Mouse (Mus musculus): Measurements from ENCODE around the gene Wnt5b. TPM values are rescaled to one million over a fixed set of nuclear protein-coding genes. Genes with fewer than 3 reads are reported as not detected.

Wnt5b gene
- total RNA-seq, 2 experiments from 2014 or later: 0.64 to 2.3 TPM

DNA sequence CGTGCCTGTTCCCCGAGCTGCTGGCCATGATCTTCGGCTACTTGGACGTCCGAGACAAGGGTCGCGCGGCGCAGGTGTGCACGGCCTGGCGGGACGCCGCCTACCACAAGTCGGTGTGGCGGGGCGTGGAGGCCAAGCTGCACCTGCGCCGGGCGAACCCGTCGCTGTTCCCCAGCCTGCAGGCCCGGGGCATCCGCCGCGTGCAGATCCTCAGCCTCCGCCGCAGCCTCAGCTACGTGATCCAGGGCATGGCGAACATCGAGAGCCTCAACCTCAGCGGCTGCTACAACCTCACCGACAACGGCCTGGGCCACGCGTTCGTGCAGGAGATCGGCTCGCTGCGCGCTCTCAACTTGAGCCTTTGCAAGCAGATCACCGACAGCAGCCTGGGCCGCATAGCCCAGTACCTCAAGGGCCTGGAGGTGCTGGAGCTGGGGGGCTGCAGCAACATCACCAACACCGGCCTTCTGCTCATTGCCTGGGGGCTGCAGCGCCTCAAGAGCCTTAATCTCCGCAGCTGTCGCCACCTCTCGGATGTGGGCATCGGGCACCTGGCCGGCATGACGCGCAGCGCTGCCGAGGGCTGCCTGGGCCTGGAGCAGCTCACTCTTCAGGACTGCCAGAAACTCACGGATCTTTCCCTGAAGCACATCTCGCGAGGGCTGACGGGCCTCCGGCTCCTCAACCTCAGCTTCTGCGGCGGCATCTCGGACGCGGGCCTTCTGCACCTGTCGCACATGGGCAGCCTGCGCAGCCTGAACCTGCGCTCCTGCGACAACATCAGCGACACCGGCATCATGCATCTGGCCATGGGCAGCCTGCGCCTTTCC, 64.1 kb downstream of the Wnt5b start:
- Histone ChIP-seq H3K4me3 (peak overlapping the region; percentile 83), H3K27ac (peak overlapping the region; percentile 89)
- TF ChIP-seq CTCF (IDR thresholded peaks at IDR 0.05): no peak
- intact Hi-C loops (cut with DNase I): no loop called here
- DNase-seq: peak; percentile 69

DNA sequence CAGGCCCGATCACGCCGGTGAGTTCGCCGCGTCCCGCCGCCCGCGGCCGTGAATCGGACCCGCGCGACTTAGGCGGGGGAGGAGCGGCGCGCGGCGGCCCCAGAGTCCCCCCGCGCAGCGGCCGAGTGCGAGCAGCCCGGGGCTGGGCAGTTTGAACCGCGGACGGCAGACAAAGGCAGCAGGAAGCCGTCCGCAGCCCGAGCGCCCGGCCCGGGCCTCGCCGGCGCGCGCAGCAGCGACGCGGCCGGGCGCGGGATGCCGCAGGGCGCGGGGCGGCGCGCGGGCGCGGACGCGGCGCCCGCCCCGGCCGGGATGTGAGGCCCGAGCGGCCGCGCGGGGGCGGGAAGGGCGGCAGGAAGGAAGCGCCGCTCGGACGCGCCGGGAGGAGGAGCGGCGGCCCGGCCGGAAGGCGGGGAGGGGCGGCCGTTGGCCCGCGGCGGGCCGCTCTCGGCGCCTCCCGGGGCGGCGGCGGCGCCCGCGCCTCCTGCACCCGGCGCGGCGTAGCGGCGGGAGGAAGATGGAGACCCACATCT, 64.7 kb downstream of the Wnt5b start, which contains the start of gene Fbxl14:
Gene Fbxl14 (plus strand): TSS at position 326 of the 533 bp plus-strand sequence.
- intact Hi-C loops (cut with DNase I): no loop called here
- peak; percentile 83 for DNase-seq

DNA sequence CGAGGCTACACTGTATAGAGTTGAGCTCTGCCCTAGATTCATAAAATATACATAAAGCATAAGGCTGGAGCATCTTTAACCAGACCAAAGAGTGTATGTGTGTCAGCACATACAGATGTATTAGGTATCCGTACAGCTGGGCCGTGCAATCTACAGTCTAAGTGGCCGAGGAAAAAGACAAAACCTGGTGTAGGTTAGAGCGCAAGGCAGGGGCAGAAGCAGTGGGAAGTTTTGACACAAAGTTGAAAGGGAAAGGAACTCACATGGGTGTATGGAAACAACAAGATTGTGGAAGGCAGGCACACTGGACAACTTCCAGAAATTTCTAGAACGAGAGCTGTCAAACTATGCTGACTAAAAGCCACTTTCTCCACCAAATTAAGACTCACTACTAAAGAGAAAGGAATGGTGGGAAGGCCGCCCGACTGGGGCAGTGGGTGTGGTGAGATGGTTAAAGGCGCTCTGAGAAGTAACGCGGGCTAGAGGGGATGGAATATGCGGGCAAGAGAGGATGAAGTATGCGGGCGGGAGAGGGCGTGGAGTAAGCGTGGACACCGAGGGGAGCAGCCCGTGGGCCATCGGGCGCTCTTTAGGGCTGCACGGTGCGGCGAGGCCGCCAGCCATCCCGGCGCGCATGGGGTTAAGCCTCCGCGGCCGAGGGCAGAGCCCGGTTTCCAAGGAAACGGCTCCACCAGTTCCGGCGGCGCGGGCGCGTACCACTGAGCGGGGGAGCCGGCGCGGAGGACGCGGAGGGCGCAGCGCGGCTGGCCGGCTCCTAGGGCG, 65.4 kb downstream of the Wnt5b start:
- intact Hi-C loops (cut with DNase I): no loop called here
- TF ChIP-seq CTCF (IDR thresholded peaks at IDR 0.05): no peak
- Histone ChIP-seq H3K4me3 (peak overlapping the region; percentile 83), H3K27ac (peak overlapping the region; percentile 97)
- peak; percentile 92 for DNase-seq

More for the DNA sequence above, 64.7 kb downstream of the Wnt5b start, which contains the start of gene Fbxl14:
- peak within 1 kb of the TSS; percentile 83 for H3K4me3 ChIP-seq
- H3K27ac ChIP-seq: peak within 1 kb of the TSS; percentile 97
- TF ChIP-seq CTCF (IDR thresholded peaks at IDR 0.05): no peak

DNA sequence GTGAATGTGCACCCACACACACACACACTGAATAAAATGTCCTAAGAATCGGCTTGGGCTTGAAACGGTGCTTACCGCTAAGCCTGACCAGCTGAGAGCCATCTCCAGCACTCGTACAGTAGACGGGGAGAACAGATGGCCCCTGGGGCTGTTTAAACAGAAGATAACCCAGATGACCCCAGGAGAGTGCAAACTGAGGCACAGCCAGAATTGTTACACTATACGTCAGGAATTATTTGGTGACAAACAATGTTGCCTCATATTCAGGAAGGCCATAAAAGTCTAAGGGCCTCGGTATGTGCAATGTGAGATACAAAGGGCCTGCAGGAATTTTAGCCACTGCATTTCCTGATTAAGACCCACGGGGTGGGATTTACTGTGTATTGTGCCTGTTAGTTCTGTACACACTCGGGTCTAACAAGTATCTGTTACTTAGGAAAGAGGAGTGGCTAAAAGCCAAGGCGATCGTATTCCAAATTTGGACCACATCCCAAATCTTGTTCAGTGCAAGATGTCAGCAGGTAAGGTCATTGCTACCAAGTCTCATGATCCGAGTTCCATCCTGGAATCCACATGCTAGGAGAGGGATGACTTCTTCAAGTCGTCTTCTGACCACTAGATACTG, 66.3 kb downstream of the Wnt5b start:
- Histone ChIP-seq H3K4me3 (0 out of 2 replicates have a peak overlapping the region, but pooled peaks have one; percentile 83), H3K27ac (peak overlapping the region; percentile 97; the same call in 1 of the 2 replicates)
- TF ChIP-seq CTCF (IDR thresholded peaks at IDR 0.05): no peak
- intact Hi-C loops (cut with DNase I): no loop called here
- no peak for DNase-seq

DNA sequence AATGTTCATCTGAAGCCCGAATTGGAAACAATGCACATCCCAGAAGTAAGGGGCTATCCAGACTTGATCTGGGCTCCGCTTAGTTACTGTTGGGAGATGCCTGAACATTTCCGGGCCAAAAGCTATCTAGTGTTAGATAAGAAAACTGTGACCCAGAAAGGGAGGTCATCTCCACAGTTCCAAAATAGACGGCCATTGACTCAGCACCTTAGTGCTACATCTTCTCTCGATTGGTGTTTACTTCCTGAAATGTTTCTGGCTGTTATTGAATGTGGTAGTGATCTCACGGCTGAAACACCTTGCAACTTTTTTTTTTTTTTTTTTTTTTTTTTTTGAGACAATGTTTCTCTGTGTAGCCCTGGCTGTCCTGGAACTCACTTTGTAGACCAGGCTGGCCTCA, 68.2 kb downstream of the Wnt5b start:
- no peak for DNase-seq
- no peak overlapping the region for H3K4me3 ChIP-seq
- TF ChIP-seq CTCF (IDR thresholded peaks at IDR 0.05): no peak
- H3K27ac ChIP-seq: no peak overlapping the region
- intact Hi-C loops (cut with DNase I): no loop called here

DNA sequence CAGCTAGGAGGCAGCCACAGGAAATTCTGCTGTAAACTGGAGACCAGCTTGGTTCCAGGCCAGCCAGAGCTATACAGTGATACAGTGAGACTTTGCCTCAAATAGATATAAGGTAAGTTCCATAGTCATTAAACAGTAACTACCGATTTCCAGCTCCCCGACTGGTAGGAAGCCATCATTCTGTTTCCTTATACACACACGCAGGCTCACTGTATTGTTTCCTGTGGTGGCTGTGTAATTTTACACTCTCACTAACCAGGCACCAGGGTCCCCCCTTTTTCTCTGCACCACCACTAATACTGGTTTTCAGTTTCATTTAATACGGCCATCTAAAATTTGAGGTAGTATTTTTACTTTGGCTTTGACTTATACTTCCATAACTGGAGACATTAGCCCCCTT, 70.2 kb downstream of the Wnt5b start:
- no peak for DNase-seq
- intact Hi-C loops (cut with DNase I): no loop called here
- no peak overlapping the region for H3K27ac ChIP-seq
- TF ChIP-seq CTCF (IDR thresholded peaks at IDR 0.05): no peak
- no peak overlapping the region for H3K4me3 ChIP-seq

DNA sequence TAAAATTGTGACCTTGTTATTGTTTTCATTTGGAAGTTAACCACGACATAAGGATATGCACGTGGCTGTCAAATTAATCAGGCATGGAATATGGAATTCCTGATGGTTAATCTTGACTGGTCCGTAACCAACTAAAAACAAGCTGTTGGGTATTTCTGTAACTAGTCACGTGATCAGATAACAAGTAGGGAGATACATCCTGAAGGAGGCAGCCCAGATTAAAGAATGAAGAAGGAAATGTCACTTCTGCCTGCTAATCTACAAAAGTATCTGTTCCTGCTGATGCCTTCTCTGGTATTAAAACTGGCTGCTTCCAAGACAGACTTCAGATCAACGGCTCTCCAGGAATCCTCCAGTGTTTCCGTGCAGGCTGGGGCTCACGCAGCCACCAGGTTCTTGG, 70.7 kb downstream of the Wnt5b start:
- no peak for DNase-seq
- TF ChIP-seq CTCF (IDR thresholded peaks at IDR 0.05): no peak
- intact Hi-C loops (cut with DNase I): no loop called here

DNA sequence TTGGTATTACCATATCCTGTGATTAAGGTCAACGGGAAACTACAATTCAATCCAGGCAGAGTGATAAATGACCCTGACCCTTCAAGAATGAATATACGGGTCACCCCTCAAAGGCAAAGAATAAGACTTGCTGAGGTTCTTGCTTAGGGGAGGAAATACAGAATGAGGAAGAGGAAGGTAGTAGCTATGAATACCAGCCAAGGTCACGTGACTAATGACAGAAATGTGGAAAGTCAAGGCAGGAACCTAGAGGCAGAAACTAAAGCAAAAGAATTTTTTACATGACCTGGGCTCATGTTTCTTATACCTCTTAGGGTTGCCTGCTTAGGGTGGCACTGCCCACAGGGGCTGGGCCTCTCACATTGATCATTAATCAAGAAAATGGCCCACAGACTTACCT, 71.4 kb downstream of the Wnt5b start:
- TF ChIP-seq CTCF (IDR thresholded peaks at IDR 0.05): no peak
- DNase-seq: no peak
- intact Hi-C loops (cut with DNase I): no loop called here
- Histone ChIP-seq H3K27ac (no peak overlapping the region), H3K4me3 (peak overlapping the region; percentile 46)

More for the DNA sequence above, 70.7 kb downstream of the Wnt5b start:
- Histone ChIP-seq H3K4me3 (no peak overlapping the region), H3K27ac (no peak overlapping the region)

DNA sequence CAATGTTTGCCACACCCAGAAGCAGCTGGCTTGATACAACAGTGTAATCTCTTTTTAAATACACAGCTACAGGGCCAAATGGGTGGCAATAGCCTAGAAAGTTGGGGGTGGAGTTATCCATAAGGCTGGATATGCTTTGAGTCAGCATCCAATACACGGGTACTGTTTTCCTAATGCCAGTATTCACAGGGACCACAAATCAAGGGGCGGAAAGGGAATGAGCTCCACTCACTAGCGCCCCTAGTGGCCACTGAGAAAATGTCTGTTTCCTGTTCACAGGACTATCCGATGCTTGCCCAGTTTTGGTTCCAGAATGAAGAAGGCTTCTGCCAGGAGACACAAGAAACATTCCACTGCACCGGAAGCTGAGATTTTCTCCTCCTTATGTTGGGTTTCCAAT, 72.0 kb downstream of the Wnt5b start:
- H3K4me3 ChIP-seq: peak overlapping the region; percentile 46
- TF ChIP-seq CTCF (IDR thresholded peaks at IDR 0.05): peak; percentile 94
- intact Hi-C loops (cut with DNase I): no loop called here
- peak; percentile 66 for DNase-seq
- H3K27ac ChIP-seq: no peak overlapping the region

DNA sequence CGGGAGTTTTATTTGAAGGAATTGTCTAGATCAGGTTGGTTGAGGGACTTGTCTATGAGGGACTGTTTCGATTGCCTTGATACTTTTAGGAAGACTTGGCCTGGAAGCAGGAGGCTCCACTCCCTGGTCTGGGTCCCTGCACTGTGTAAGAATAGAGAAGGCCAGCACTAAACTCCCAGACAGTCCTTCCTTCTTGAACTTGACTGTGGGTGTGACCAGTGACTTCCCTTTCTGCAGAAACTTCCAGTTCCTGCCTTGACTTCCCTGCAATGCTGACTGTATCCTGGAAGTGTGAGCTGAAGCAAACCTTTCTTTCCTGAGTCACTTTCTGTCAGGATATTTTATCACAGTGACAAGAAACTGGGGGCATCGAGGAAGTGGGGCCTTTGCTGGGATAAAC, 73.4 kb downstream of the Wnt5b start:
- no peak for TF ChIP-seq CTCF (IDR thresholded peaks at IDR 0.05)
- intact Hi-C loops (cut with DNase I): no loop called here
- no peak for DNase-seq
- Histone ChIP-seq H3K4me3 (no peak overlapping the region), H3K27ac (no peak overlapping the region)

DNA sequence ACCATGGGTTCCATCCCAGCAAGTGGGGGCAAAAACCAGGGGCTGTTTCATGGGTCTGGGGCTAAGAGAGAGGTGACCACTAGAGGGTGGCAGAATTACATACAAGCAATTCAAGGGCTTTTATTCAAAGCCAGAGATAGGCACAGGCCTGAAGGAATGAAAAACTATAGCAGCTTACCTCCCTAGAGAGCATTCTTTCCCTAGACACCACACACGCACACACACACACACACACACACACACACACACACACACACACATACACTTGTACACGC, 76.4 kb downstream of the Wnt5b start:
- Histone ChIP-seq H3K4me3 (no peak overlapping the region), H3K27ac (peak overlapping the region; percentile 74)
- no peak for DNase-seq
- peak; percentile 48 for TF ChIP-seq CTCF (IDR thresholded peaks at IDR 0.05)
- intact Hi-C loops (cut with DNase I): no loop called here

DNA sequence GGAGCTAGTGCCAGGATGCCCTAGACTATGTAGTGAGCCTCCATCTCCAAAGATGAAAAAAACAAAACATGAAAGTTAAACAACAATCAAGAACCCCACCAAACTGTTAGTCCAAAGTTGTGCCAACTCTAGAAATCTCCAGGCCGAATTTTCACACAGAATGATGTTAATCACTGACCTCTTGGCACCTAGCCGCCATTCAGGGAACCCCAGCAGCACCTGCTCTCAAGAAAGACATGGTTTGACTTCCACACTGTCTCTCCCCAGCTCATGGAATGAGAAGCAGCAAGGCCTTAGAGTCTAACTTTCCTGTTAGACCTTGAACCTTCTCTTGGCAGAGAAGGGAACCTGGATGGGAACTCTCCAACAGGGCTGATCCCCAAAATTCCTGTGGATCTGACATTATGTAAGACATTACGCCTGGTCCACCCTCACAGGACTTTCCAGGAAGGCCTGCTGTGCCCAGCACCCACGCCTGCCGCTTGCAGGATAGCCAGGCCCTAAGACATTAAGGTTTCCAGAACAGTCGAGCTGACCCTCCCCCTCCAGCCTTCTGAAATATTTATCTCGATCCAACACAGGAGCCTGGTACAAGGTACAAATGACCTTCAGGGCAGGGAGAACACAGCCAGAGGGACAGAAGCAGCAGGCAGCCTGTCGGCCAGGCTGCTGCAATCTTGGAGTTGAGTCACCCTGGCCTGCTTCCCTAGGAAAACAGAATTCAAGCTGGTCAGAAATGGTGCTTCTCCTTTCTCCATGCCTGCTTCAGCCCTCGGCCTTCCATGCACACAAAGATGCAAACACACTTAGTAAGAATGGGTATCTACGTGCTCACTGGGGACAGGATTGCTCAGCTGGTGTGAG, 77.0 kb downstream of the Wnt5b start:
- TF ChIP-seq CTCF (IDR thresholded peaks at IDR 0.05): no peak
- no peak overlapping the region; the same call in 1 of the 2 replicates for H3K4me3 ChIP-seq
- peak; percentile 45 for DNase-seq
- intact Hi-C loops (cut with DNase I): no loop called here
- peak overlapping the region; percentile 74 for H3K27ac ChIP-seq

All from gastrocnemius, adult 2 months (tissue).